Mouse (Mus musculus): Measurements from ENCODE around the gene Olfr1051.
"Not testable (repeated sequence)": the region's sequence is repeated elsewhere in the genome, so short reads cannot be mapped to it uniquely, and the experiment has no call there.

The Olfr1051 gene

GRCm38 (mm10) chr2:86278988-86279387, at the start of gene Olfr1051:
Gene Olfr1051, minus strand, starts transcription at chr2:86279088.
- not testable (repeated sequence) for DNase-seq

GRCm38 (mm10) chr2:86315184-86315583, 36.3 kb upstream of the Olfr1051 start, which contains the start of gene Olfr1053:
Gene Olfr1053, minus strand, starts transcription at chr2:86315284.
- no peak for DNase-seq

- no peak for DNase-seq
Measured at GRCm38 (mm10) chr2:86292155-86292554, 13.3 kb upstream of the Olfr1051 start, which contains the start of gene Olfr1052. Gene Olfr1052, plus strand, starts transcription at chr2:86292455.

DNA sequence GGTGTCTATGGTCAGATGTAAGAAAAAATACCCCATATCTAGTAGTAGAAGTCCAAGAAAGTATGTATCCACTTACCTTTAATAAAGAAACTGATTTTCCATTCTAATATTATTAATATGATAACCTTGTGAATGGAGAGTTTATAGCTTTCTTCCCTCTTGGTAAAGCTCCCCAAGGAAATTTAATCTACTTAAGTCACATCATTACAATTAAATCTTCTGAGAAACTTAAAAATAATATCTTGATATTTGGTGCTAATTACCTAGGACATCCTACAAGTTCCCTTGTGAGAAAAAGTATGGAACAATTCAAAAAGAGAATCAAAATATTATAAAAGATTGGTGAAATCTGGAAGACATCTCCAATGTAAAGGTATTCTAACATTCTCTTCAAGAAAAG, 20.7 kb downstream of the Olfr1051 start, which contains the start of gene Olfr1049:
Olfr1049 (minus strand) TSS at position 101 of the 400 bp plus-strand sequence.
- DNase-seq, result not testable (repeated sequence)

GRCm38 (mm10) chr2:86240189-86240588, 38.7 kb downstream of the Olfr1051 start, which contains the start of gene Olfr1048:
Gene Olfr1048, minus strand, starts transcription at chr2:86240289.
- DNase-seq, result no peak

DNA sequence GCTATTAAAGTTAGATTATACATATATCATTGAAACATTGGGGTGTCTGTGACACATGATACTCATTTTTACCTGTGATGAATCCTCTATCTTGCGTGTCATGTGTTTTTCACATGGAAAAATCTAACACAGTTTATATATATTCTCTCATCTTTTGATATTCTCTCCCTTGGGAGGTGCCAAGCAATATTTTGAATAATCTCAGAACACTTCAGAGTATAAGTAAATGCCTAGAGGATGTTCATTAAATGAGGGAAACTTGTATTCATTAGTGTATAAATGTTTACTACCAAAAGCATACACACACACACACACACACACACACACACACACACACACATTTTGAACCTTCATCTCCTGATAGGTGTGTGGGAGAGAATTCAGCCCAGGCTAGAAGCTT, 47.6 kb downstream of the Olfr1051 start, which contains the start of gene Olfr1047:
Olfr1047 (minus strand) TSS at position 101 of the 400 bp plus-strand sequence.
- DNase-seq, result no peak

All from cerebellum, adult 9-11 months (tissue).